Mouse (Mus musculus) lung, embryonic 14.5 days (tissue): ENCODE measurements around the gene Cacfd1. TPM values are rescaled to one million over a fixed set of nuclear protein-coding genes. Genes with fewer than 3 reads are reported as not detected.

ENCODE experiments used
- ATAC-seq: fragments of 200-750 bp; cut with Nextera tagmentation; 2 replicates; pipeline ENCODE4 v1.8.0; 2017; ENCODE audit warnings: mild to moderate bottlenecking, moderate TSS enrichment, moderate library complexity; ENCODE audit not compliant: insufficient read depth
- DNase-seq: peaks from one replicate; pipeline ENCODE4 v3.0.0-alpha.2; 2015
- H3K27ac ChIP-seq: fragments of 300-500 bp; sonication (generic); 2 replicates; pipeline ENCODE4 v1.5.1; 2014; ENCODE audit warnings: low read depth, mild to moderate bottlenecking, moderate library complexity
- H3K27me3 ChIP-seq: fragments of 300-500 bp; sonication (generic); 2 replicates; pipeline ENCODE4 v1.6.1; 2014; ENCODE audit warnings: low read length, control low read depth; ENCODE audit not compliant: insufficient read depth
- H3K36me3 ChIP-seq: fragments of 300-500 bp; sonication (generic); 2 replicates; pipeline ENCODE4 v1.6.1; 2014; ENCODE audit warnings: control low read depth; ENCODE audit not compliant: insufficient read depth
- H3K4me1 ChIP-seq: fragments of 300-500 bp; sonication (generic); 2 replicates; pipeline ENCODE4 v1.6.1; 2014; ENCODE audit warnings: antibody characterized with exemption, control low read depth; ENCODE audit not compliant: insufficient read depth
- H3K4me2 ChIP-seq: fragments of 300-500 bp; sonication (generic); 2 replicates; pipeline ENCODE4 v1.6.1; 2014; ENCODE audit warnings: mild to moderate bottlenecking
- H3K4me3 ChIP-seq: fragments of 300-500 bp; sonication (generic); 2 replicates; pipeline ENCODE4 v1.5.1; 2014; ENCODE audit warnings: low read depth, low read length
- H3K9ac ChIP-seq: fragments of 300-500 bp; sonication (generic); 2 replicates; pipeline ENCODE4 v1.6.1; 2014
- H3K9me3 ChIP-seq: fragments of 300-500 bp; sonication (generic); 2 replicates; pipeline ENCODE4 v1.6.1; 2016; ENCODE audit warnings: low read depth, low read length, control low read depth
- CTCF ChIP-seq: IDR thresholded peaks from 2 replicates; pipeline ENCODE4 v1.5.1; 2016; ENCODE audit warnings: antibody characterized with exemption, low read depth
- whole genome bisulfite sequencing: fragments of 180-500 bp; shearing (Covaris S2); extraction: QIAGEN DNeasy Blood & Tissue Kit; methylation state at CpG from one replicate; pipeline ENCODE4 v1.1.7; 2014; 5-methylcytosine and 5-hydroxymethylcytosine counted together
- polyA plus RNA-seq: library from polyadenylated mRNA; unstranded; fragments of >200 nt; fragmentation: Nextera tagmentation; extraction: Ambion mirVana; gene quantifications from 2 replicates; pipeline ENCODE4 v1.2.1, GENCODE M21; 2014

The Cacfd1 gene
- polyA plus RNA-seq, 1 experiment from 2014 or later: 58.8 TPM

- Histone ChIP-seq H3K9ac (no peak overlapping the region), H3K4me3 (no peak overlapping the region), H3K4me2 (no peak overlapping the region), H3K27me3 (no peaks in the 10 kb centered on the region), H3K4me1 (no peaks in the 10 kb centered on the region), H3K27ac (no peak overlapping the region), H3K36me3 (no peaks in the 10 kb centered on the region), H3K9me3 (no peaks in the 10 kb centered on the region)
- ATAC-seq: peak; percentile 32; the same call in 1 of the 2 replicates
- peak; percentile 94 for DNase-seq
- TF ChIP-seq CTCF: peak; percentile 97
- 3% methylated on average over 3 of the region's 3 CpGs for WGBS
Observed at GRCm38 (mm10) chr2:27038596-27038995, 28.9 kb downstream of the Cacfd1 start.

GRCm38 (mm10) chr2:27039286-27039685, 29.6 kb downstream of the Cacfd1 start:
- H3K4me1 ChIP-seq: no peaks in the 10 kb centered on the region
- DNase-seq (peak; percentile 39), ATAC-seq (no peak)
- H3K9me3 ChIP-seq: no peaks in the 10 kb centered on the region
- H3K4me2 ChIP-seq: no peak overlapping the region
- H3K9ac ChIP-seq: no peak overlapping the region
- H3K36me3 ChIP-seq: no peaks in the 10 kb centered on the region
- no peaks in the 10 kb centered on the region for H3K27me3 ChIP-seq
- 0% methylated on average over 1 of the region's 1 CpGs for WGBS
- TF ChIP-seq CTCF: peak; percentile 55
- no peak overlapping the region for H3K27ac ChIP-seq
- H3K4me3 ChIP-seq: no peak overlapping the region

- Histone ChIP-seq H3K27ac (no peak overlapping the region), H3K4me1 (no peaks in the 10 kb centered on the region), H3K4me3 (no peak overlapping the region), H3K27me3 (no peaks in the 10 kb centered on the region), H3K4me2 (no peak overlapping the region), H3K9me3 (no peaks in the 10 kb centered on the region), H3K9ac (no peak overlapping the region), H3K36me3 (no peaks in the 10 kb centered on the region)
- TF ChIP-seq CTCF: no peak
- 58% methylated on average over 8 of the region's 8 CpGs for WGBS
- ATAC-seq (no peak), DNase-seq (no peak)
Observed at GRCm38 (mm10) chr2:27042131-27042844, 32.6 kb downstream of the Cacfd1 start.

- peak; percentile 94 for DNase-seq
- H3K4me2 ChIP-seq: no peak overlapping the region
- H3K27ac ChIP-seq: no peak overlapping the region
- H3K27me3 ChIP-seq: no peaks in the 10 kb centered on the region
- 16% methylated on average over 3 of the region's 3 CpGs for WGBS
- no peak overlapping the region for H3K9ac ChIP-seq
- H3K36me3 ChIP-seq: no peaks in the 10 kb centered on the region
- peak; percentile 95 for TF ChIP-seq CTCF
- no peaks in the 10 kb centered on the region for H3K9me3 ChIP-seq
- no peak overlapping the region for H3K4me3 ChIP-seq
- peak; percentile 87 for ATAC-seq
- H3K4me1 ChIP-seq: no peaks in the 10 kb centered on the region
Observed at GRCm38 (mm10) chr2:27043461-27043860, 33.7 kb downstream of the Cacfd1 start.

GRCm38 (mm10) chr2:27044166-27044565, 34.4 kb downstream of the Cacfd1 start:
- DNase-seq (no peak), ATAC-seq (no peak)
- no peak for TF ChIP-seq CTCF
- Histone ChIP-seq H3K4me2 (no peak overlapping the region), H3K9me3 (no peaks in the 10 kb centered on the region), H3K4me1 (no peaks in the 10 kb centered on the region), H3K36me3 (no peaks in the 10 kb centered on the region), H3K9ac (no peak overlapping the region), H3K27me3 (no peaks in the 10 kb centered on the region), H3K4me3 (no peak overlapping the region), H3K27ac (no peak overlapping the region)
- WGBS: 66% methylated on average over 4 of the region's 4 CpGs

- WGBS: 69% methylated on average over 3 of the region's 3 CpGs
- Histone ChIP-seq H3K4me2 (no peak overlapping the region), H3K4me3 (no peak overlapping the region), H3K9me3 (no peaks in the 10 kb centered on the region), H3K36me3 (no peaks in the 10 kb centered on the region), H3K27ac (no peak overlapping the region), H3K4me1 (no peaks in the 10 kb centered on the region), H3K27me3 (no peaks in the 10 kb centered on the region), H3K9ac (no peak overlapping the region)
- no peak for TF ChIP-seq CTCF
- ATAC-seq (no peak), DNase-seq (no peak)
Observed at GRCm38 (mm10) chr2:27044641-27045040, 34.9 kb downstream of the Cacfd1 start.

GRCm38 (mm10) chr2:27045979-27046770, 36.4 kb downstream of the Cacfd1 start:
- H3K36me3 ChIP-seq: no peaks in the 10 kb centered on the region
- no peak overlapping the region for H3K4me3 ChIP-seq
- WGBS: 56% methylated on average over 8 of the region's 8 CpGs
- ATAC-seq (peak; percentile 73; the same call in 1 of the 2 replicates), DNase-seq (peak; percentile 82)
- no peak for TF ChIP-seq CTCF
- no peaks in the 10 kb centered on the region for H3K4me1 ChIP-seq
- H3K9me3 ChIP-seq: no peaks in the 10 kb centered on the region
- no peaks in the 10 kb centered on the region for H3K27me3 ChIP-seq
- no peak overlapping the region for H3K9ac ChIP-seq
- H3K4me2 ChIP-seq: no peak overlapping the region
- no peak overlapping the region; the same call in 1 of the 2 replicates for H3K27ac ChIP-seq
